Comparison of ENCODE assay signal across 1 mouse cellular context in genomic region chr6:122274546-122274945, GRCm38 (mm10).
TF ChIP-seq lines count a peak whose summit lies in the region.

No protein-coding gene starts in this region.

TF ChIP-seq in MEL, 35 proteins besides CTCF, POLR2A, EP300 and RAD21 (continued from another document):
- TF ChIP-seq E2F4 (IDR thresholded peaks at IDR 0.05; ENCODE audit: borderline replicate concordance, low read depth, low read length), result no peak
- 0 out of 2 replicates have a peak, but pooled peaks have one; percentile 35 for TF ChIP-seq ELF1 (IDR thresholded peaks at IDR 0.05; ENCODE audit: low read depth, low read length)
- peak; percentile 68; the same call in 1 of the 2 replicates for TF ChIP-seq ZMIZ1 (IDR thresholded peaks at IDR 0.05; ENCODE audit: low read depth, low read length)
- no peak for TF ChIP-seq HCFC1 (IDR thresholded peaks at IDR 0.05; ENCODE audit: low read depth, low read length)
- TF ChIP-seq POLR2AphosphoS2 (IDR thresholded peaks at IDR 0.05; ENCODE audit: low read length), result no peak
- peak; percentile 92 for TF ChIP-seq TCF12 (IDR thresholded peaks at IDR 0.05; ENCODE audit: low read depth, low read length)
- TF ChIP-seq ZC3H11A (IDR thresholded peaks at IDR 0.05; ENCODE audit: low read depth, low read length), result no peak
- TF ChIP-seq GABPA (IDR thresholded peaks at IDR 0.05; ENCODE audit: low read depth, low read length), result no peak
- TF ChIP-seq BHLHE40 (IDR thresholded peaks at IDR 0.05; ENCODE audit: borderline replicate concordance, low read depth, low read length), result no peak
- no peak; the same call in 1 of the 2 replicates for TF ChIP-seq KAT2A (conservative IDR thresholded peaks at IDR 0.05; ENCODE audit: low read depth, low read length)
- no peak for TF ChIP-seq SMC3 (IDR thresholded peaks at IDR 0.05; ENCODE audit: low read depth, low read length)
- TF ChIP-seq NELFE (IDR thresholded peaks at IDR 0.05; ENCODE audit: low read depth, low read length), result no peak
- no peak for TF ChIP-seq MAX (IDR thresholded peaks at IDR 0.05; ENCODE audit: low read length)
- peak; percentile 62 for TF ChIP-seq SIN3A (IDR thresholded peaks at IDR 0.05; ENCODE audit: low read length)
- no peak for TF ChIP-seq CHD1 (IDR thresholded peaks at IDR 0.05; ENCODE audit: low read depth, low read length)
- no peak for TF ChIP-seq ZKSCAN1 (IDR thresholded peaks at IDR 0.05; ENCODE audit: low read depth, low read length)
- TF ChIP-seq JUND (IDR thresholded peaks at IDR 0.05; ENCODE audit: low read depth, low read length), result no peak
- TF ChIP-seq MXI1 (IDR thresholded peaks at IDR 0.05; ENCODE audit: low read depth, low read length), result 0 out of 2 replicates have a peak, but pooled peaks have one; percentile 25
- no peak for TF ChIP-seq MEF2A (IDR thresholded peaks at IDR 0.05; ENCODE audit: extremely low read depth, insufficient replicate concordance, low read depth, low read length, poor library complexity, severe bottlenecking)
- TF ChIP-seq MAZ (IDR thresholded peaks at IDR 0.05; ENCODE audit: low read depth, low read length), result 0 out of 2 replicates have a peak, but pooled peaks have one; percentile 60
- no peak for TF ChIP-seq MYB (IDR thresholded peaks at IDR 0.05; ENCODE audit: low read depth, low read length)
- TF ChIP-seq GATA1 (IDR thresholded peaks at IDR 0.05; ENCODE audit: low read depth, low read length), result peak; percentile 97
- no peak for TF ChIP-seq UBTF (IDR thresholded peaks at IDR 0.05; ENCODE audit: borderline replicate concordance, insufficient read depth, low read depth, low read length)
- TF ChIP-seq POLR2AphosphoS5 (IDR thresholded peaks at IDR 0.05; ENCODE audit: borderline replicate concordance, low read depth, low read length), result no peak
- no peak for TF ChIP-seq TBP (IDR thresholded peaks at IDR 0.05; ENCODE audit: low read depth, low read length)
TF ChIP-seq in MEL: peak in this region for 11.
